In the genomic region with DNA sequence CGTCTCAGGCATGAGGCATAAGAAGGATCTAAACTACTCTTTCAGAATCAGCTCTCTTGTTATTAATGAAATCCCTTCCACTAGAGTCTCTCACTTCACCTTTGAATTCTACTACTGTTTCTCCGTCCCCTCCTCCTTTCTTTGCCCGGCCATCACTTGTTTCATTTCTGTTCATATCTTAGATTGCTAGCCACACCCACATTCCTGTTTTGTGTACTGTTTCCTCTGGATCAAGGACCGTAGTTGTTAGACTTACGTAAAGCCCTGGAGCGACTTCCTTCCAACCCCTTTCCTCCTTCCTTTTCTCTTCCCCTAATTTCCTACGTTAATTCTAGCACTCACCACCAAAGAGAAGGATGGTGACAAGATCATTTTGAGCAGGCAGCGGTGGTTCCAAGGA, we compare ENCODE assay signal across 8 mouse cellular contexts. TPM values are rescaled to one million over a fixed set of nuclear protein-coding genes. Genes with fewer than 3 reads are reported as not detected.
DNase-seq lines count a peak whose midpoint lies in the region; ATAC-seq lines count a peak whose summit lies in the region.

No protein-coding gene starts in this region.

- H3K9ac ChIP-seq in intestine, embryonic 16.5 days (ENCODE audit: low read depth, low read length) = peak overlapping the region; percentile 76

- peak overlapping the region; percentile 62 for H3K4me2 ChIP-seq in intestine, embryonic 16.5 days (ENCODE audit: low read depth, low read length)

- no peak overlapping the region for H3K27ac ChIP-seq in embryonic facial prominence, embryonic 10.5 days (replicated peaks)
- H3K27ac ChIP-seq in intestine, embryonic 16.5 days (ENCODE audit: low read length) = peak overlapping the region; percentile 85

- WGBS in embryonic facial prominence, embryonic 10.5 days = 29% methylated on average over 8 of the region's 8 CpGs
- 26% methylated on average over 8 of the region's 8 CpGs for WGBS in intestine, embryonic 16.5 days

- ATAC-seq in intestine, embryonic 16.5 days = no peak
- ATAC-seq in megakaryocyte progenitor cell, adult 5-6 weeks (replicated peaks; ENCODE audit: poor library complexity) = no peak

- H3K36me3 ChIP-seq in embryonic facial prominence, embryonic 10.5 days (replicated peaks) = 0 out of 2 replicates have a peak, but pooled peaks cover 6% of the 10 kb centered on the region
- no peaks in the 10 kb centered on the region for H3K36me3 ChIP-seq in intestine, embryonic 16.5 days (ENCODE audit: control insufficient read depth, insufficient read depth, low read length)

- peaks cover 53% of the 10 kb centered on the region for H3K27me3 ChIP-seq in embryonic facial prominence, embryonic 10.5 days (replicated peaks; ENCODE audit: low read depth, poor library complexity, severe bottlenecking)
- no peaks in the 10 kb centered on the region for H3K27me3 ChIP-seq in intestine, embryonic 16.5 days (replicated peaks; ENCODE audit: control insufficient read depth, insufficient read depth, low read length)

- peak; percentile 49 for DNase-seq in kidney, adult 9 months
- DNase-seq in kidney, postnatal 10 days = no peak
- no peak for DNase-seq in embryonic facial prominence, embryonic 10.5 days (ENCODE audit: low spot score)
- peak; percentile 60 for DNase-seq in lung, postnatal 10 days
- DNase-seq in ovary, postnatal 10 days (ENCODE audit: low spot score) = no peak
- DNase-seq in right cerebral cortex, postnatal 25 days = no peak

- peak overlapping the region; percentile 61 for H3K4me3 ChIP-seq in embryonic facial prominence, embryonic 10.5 days
- peak overlapping the region; percentile 65 for H3K4me3 ChIP-seq in intestine, embryonic 16.5 days (ENCODE audit: low read length)

- peaks cover 42% of the 10 kb centered on the region for H3K4me1 ChIP-seq in embryonic facial prominence, embryonic 10.5 days
- H3K4me1 ChIP-seq in intestine, embryonic 16.5 days (ENCODE audit: control insufficient read depth, insufficient read depth, low read length) = peaks cover 44% of the 10 kb centered on the region

- H3K9me3 ChIP-seq in embryonic facial prominence, embryonic 10.5 days = 0 out of 2 replicates have a peak, but pooled peaks cover 7% of the 10 kb centered on the region
- H3K9me3 ChIP-seq in intestine, embryonic 16.5 days (ENCODE audit: control insufficient read depth, low read length) = no peaks in the 10 kb centered on the region

RNA-seq across cellular contexts. Expression of a gene that starts 1.7 kb away (rescaled TPM):
- 34.7 and 37.6 TPM in 2 replicates for polyA plus RNA-seq in embryonic facial prominence, embryonic 10.5 days (2016; fragmentation: Nextera tagmentation; extraction: Ambion mirVana)
- 101 and 108 TPM in 2 replicates for polyA plus RNA-seq in intestine, embryonic 16.5 days (2015; fragmentation: Nextera tagmentation; extraction: Ambion mirVana)
- 0.15 and 0.44 TPM in 2 replicates for total RNA-seq in megakaryocyte progenitor cell, adult 5-6 weeks (2015)
- 0.68 TPM in 1 of 2 replicates, not detected in the other for total RNA-seq in megakaryocyte progenitor cell, adult 5-6 weeks (2017)

RNA-seq across cellular contexts. Expression of a gene that starts 20.4 kb away (rescaled TPM):
- polyA plus RNA-seq in embryonic facial prominence, embryonic 10.5 days (2016; fragmentation: Nextera tagmentation; extraction: Ambion mirVana) = 6.0 and 9.0 TPM in 2 replicates
- polyA plus RNA-seq in intestine, embryonic 16.5 days (2015; fragmentation: Nextera tagmentation; extraction: Ambion mirVana) = 5.3 and 5.6 TPM in 2 replicates
- total RNA-seq in megakaryocyte progenitor cell, adult 5-6 weeks (2015) = 0.42 and 0.67 TPM in 2 replicates
- 1.9 and 3.8 TPM in 2 replicates for total RNA-seq in megakaryocyte progenitor cell, adult 5-6 weeks (2017)

RNA-seq across cellular contexts. Expression of a gene that starts 28.0 kb away (rescaled TPM):
- polyA plus RNA-seq in embryonic facial prominence, embryonic 10.5 days (2016; fragmentation: Nextera tagmentation; extraction: Ambion mirVana) = 138 and 139 TPM in 2 replicates
- 54.6 and 58.1 TPM in 2 replicates for polyA plus RNA-seq in intestine, embryonic 16.5 days (2015; fragmentation: Nextera tagmentation; extraction: Ambion mirVana)
- 16.3 and 17.1 TPM in 2 replicates for total RNA-seq in megakaryocyte progenitor cell, adult 5-6 weeks (2015)
- total RNA-seq in megakaryocyte progenitor cell, adult 5-6 weeks (2017) = 61.3 and 64.3 TPM in 2 replicates

RNA-seq across cellular contexts. Expression of a gene that starts 50.3 kb away (rescaled TPM):
- polyA plus RNA-seq in embryonic facial prominence, embryonic 10.5 days (2016; fragmentation: Nextera tagmentation; extraction: Ambion mirVana) = 0.65 and 0.72 TPM in 2 replicates
- polyA plus RNA-seq in intestine, embryonic 16.5 days (2015; fragmentation: Nextera tagmentation; extraction: Ambion mirVana) = 2.0 and 2.5 TPM in 2 replicates
- 30.2 and 31.7 TPM in 2 replicates for total RNA-seq in megakaryocyte progenitor cell, adult 5-6 weeks (2015)
- total RNA-seq in megakaryocyte progenitor cell, adult 5-6 weeks (2017) = 68.0 and 70.5 TPM in 2 replicates

Comparison
In these comparisons a context has a peak if more than half of its experiments do, and no peak if none do; other contexts are left out.
1. DNase-seq: peak in kidney, adult 9 months (single experiment) and lung, postnatal 10 days (single experiment); none in kidney, postnatal 10 days (single experiment), embryonic facial prominence, embryonic 10.5 days (single experiment), ovary, postnatal 10 days (single experiment) and right cerebral cortex, postnatal 25 days (single experiment).